Mouse (Mus musculus) olfactory bulb, adult 2 months (tissue): ENCODE data around the gene Mmp19. TPM values are rescaled to one million over a fixed set of nuclear protein-coding genes. Genes with fewer than 3 reads are reported as not detected.

Experiments
- H3K27ac ChIP-seq: fragments of 200-500 bp; 2 replicates; pipeline ENCODE4 v1.5.1; 2012; ENCODE audit warnings: low read depth, low read length; ENCODE audit not compliant: insufficient read depth
- H3K4me1 ChIP-seq: fragments of 200-500 bp; 2 replicates; pipeline ENCODE4 v1.6.1; 2012; ENCODE audit warnings: low read length; ENCODE audit not compliant: control insufficient read depth, insufficient read depth
- H3K4me3 ChIP-seq: fragments of 200-500 bp; 2 replicates; pipeline ENCODE4 v1.5.1; 2012; ENCODE audit warnings: mild to moderate bottlenecking, low read depth, low read length, moderate library complexity; ENCODE audit not compliant: insufficient read depth
- CTCF ChIP-seq: fragments of 200-500 bp; IDR thresholded peaks from 2 replicates; pipeline ENCODE4 v1.5.1; 2012; ENCODE audit warnings: low read depth, mild to moderate bottlenecking, low read length, moderate library complexity; ENCODE audit not compliant: insufficient read depth
- POLR2A ChIP-seq: fragments of 200-500 bp; IDR thresholded peaks from 2 replicates; pipeline ENCODE4 v1.6.1; 2012; ENCODE audit warnings: mild to moderate bottlenecking, low read depth, low read length, moderate library complexity; ENCODE audit not compliant: insufficient read depth
- WGBS: fragments of 180-500 bp; shearing (Covaris S2); methylation state at CpG from one replicate; pipeline ENCODE4 v1.1.7; 2018; 5-methylcytosine and 5-hydroxymethylcytosine counted together
- polyA plus RNA-seq: library from polyadenylated mRNA; stranded (reverse); fragments of >200 nt; gene quantifications from 2 replicates; pipeline ENCODE4 v1.2.4, GENCODE M21; 2012; ENCODE audit warnings: low replicate concordance; ENCODE audit not compliant: missing spikeins, insufficient read depth, insufficient read length

Gene Mmp19
- polyA plus RNA-seq, 1 experiment: not detected

GRCm38 (mm10) chr10:128793258-128793657, 2.5 kb downstream of the Mmp19 start:
- 94% methylated on average over 1 of the region's 1 CpGs for WGBS
- Histone ChIP-seq H3K4me1 (peaks cover 2% of the 10 kb centered on the region; the same call in 1 of the 2 replicates), H3K27ac (no peak overlapping the region), H3K4me3 (no peak overlapping the region)
- TF ChIP-seq POLR2A (no peak), CTCF (no peak)

DNA sequence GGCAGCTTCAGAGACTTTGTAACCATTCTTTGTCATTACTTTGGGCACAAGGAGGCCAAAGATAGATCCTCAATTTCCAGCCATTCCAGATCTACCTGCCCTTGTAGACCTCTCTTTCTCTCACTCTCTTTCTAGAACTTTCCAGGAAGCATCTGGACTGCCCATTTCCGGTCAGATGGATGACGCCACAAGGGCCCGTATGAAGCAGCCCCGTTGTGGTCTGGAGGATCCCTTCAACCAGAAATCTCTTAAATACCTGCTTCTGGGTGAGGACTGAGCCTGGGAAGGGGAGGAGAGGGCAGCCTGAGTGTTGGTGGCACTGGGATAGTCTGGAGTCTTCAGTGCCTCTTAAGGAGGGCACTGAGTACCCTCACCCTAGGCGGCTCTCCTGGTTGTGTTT, 3.7 kb downstream of the Mmp19 start:
- TF ChIP-seq POLR2A (no peak), CTCF (no peak)
- peaks cover 2% of the 10 kb centered on the region; the same call in 1 of the 2 replicates for H3K4me1 ChIP-seq
- no peak overlapping the region for H3K27ac ChIP-seq
- no peak overlapping the region for H3K4me3 ChIP-seq
- WGBS: 91% methylated on average over 5 of the region's 5 CpGs

DNA sequence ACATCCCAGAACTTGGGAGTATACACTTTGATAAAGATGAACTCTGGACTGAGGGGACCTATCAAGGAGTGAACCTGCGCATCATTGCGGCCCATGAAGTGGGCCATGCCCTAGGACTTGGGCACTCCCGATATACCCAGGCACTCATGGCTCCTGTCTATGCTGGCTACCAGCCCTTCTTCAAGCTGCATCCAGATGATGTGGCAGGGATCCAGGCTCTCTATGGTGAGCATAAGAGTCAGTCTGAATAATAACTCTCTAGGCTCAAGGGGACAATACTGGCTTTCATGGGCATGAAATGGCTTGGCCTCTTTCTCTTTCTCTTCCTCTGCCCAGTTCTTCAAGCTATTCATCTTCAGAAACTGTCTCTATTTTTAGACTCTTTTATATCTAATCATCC, 4.9 kb downstream of the Mmp19 start:
- no peak overlapping the region for H3K27ac ChIP-seq
- no peak for TF ChIP-seq CTCF
- TF ChIP-seq POLR2A: no peak
- H3K4me1 ChIP-seq: peaks cover 2% of the 10 kb centered on the region; the same call in 1 of the 2 replicates
- 83% methylated on average over 3 of the region's 3 CpGs for WGBS
- H3K4me3 ChIP-seq: no peak overlapping the region

- Histone ChIP-seq H3K27ac (no peak overlapping the region), H3K4me1 (peaks cover 17% of the 10 kb centered on the region), H3K4me3 (no peak overlapping the region)
- 94% methylated on average over 8 of the region's 8 CpGs for WGBS
- no peak for TF ChIP-seq POLR2A
- no peak for TF ChIP-seq CTCF
Observed at GRCm38 (mm10) chr10:128798676-128799075, 8.0 kb downstream of the Mmp19 start.

- WGBS: 83% methylated on average over 16 of the region's 16 CpGs
- TF ChIP-seq CTCF: no peak
- no peak for TF ChIP-seq POLR2A
Observed at GRCm38 (mm10) chr10:128801981-128802495, 11.3 kb downstream of the Mmp19 start.

DNA sequence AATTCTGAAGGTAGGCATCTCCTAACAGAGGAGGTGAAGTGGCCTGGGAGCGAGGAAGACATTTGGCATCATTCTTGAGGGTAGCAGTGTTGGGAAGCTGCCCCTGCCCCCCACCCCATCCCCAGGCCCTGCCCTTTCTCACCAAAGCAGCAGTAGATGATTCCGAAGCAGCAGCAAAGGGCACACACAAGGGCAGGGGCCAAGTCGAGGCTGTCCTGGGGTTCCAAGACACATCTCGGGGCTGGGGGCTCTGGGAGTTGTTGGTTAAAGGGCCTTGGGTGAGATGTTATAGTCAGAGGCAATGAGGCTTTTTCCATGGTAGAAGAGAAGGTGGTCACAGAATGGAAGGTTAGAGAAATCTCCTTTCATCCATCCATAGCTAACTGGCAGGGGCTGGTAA, 12.2 kb downstream of the Mmp19 start:
- peak overlapping the region; percentile 78 for H3K27ac ChIP-seq
- peaks cover 32% of the 10 kb centered on the region for H3K4me1 ChIP-seq
- no peak for TF ChIP-seq CTCF
- no peak for TF ChIP-seq POLR2A
- 31% methylated on average over 4 of the region's 4 CpGs for WGBS
- H3K4me3 ChIP-seq: peak overlapping the region; percentile 44

More at GRCm38 (mm10) chr10:128801981-128802495, 11.3 kb downstream of the Mmp19 start:
- Histone ChIP-seq H3K4me3 (peak overlapping the region; percentile 44), H3K27ac (no peak overlapping the region), H3K4me1 (peaks cover 28% of the 10 kb centered on the region)

GRCm38 (mm10) chr10:128803361-128803760, 12.7 kb downstream of the Mmp19 start:
- Histone ChIP-seq H3K4me3 (peak overlapping the region; percentile 58), H3K27ac (peak overlapping the region; percentile 95), H3K4me1 (peaks cover 35% of the 10 kb centered on the region)
- WGBS: 5% methylated on average over 6 of the region's 6 CpGs
- no peak for TF ChIP-seq CTCF

DNA sequence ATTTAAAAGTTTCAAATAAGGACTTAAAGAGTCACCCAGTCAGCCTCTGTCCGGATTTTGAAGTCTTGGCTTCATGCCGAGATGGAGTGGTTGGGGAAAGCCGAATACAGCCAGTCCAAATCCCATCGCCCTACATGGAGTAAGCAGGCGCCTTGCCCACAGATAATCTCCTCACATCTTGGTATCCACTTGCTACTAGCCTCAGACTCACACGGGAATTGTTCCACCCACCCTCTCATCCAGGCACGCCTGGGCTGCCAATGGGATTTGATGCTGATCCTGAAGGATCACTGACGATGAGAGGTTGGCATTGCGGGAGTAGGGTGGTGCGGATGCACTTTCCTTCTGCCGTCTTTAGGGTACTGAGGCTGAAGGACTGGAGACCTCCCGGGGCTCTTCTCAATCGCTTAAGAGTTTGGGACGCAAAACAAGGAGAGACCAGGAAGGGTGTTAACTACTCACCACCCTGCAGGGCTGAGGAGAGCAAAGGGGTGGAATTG, 13.1 kb downstream of the Mmp19 start, which contains the start of gene Dnajc14:
TSS of gene Dnajc14 (plus strand) at position 292 of the 500 bp plus-strand sequence.
- Histone ChIP-seq H3K4me1 (peaks cover 37% of the 10 kb centered on the region), H3K27ac (peak within 1 kb of the TSS; percentile 95)
- TF ChIP-seq POLR2A (no peak), CTCF (no peak)

DNA sequence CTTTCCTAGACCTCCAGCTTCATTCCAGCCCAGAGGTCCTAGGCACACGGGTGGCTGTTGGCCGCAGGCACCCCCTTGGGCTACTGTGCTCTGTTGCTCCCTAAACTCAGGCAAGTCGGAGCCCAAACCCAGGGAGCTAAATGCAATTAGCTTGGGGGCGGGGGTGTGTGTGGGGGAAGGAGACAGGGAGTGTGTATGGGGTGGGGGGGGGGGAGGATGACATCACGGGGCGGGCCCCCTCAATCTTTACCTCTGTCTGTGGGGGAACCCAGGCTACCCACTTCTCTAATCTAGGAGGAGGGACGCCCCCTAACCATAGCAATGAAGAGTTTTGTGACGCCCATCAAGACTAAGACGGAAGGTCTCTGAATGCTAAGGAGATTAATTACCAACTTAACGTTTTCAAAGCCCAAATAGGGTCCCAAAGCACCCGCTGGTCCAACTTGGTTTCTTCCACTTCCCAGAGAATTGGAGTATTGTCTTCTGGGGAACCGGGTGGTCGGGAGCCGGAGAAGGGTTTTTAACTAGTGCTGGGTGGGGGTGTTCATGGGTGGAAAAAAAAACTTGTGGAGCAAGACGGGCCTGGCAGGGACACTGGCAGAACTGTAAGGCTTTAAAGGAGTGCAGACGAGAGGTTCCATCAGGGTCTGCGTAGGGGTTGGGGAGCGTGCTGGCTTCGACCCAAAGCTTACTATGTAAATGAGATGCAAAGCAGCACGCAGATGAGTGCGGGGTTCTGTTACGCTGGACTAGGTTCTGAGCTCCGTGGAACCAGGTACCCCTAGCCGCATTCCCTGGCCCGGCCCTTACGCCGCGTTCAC, 13.8 kb downstream of the Mmp19 start, which contains the start of gene Tmem198b:
TSS of gene Tmem198b (minus strand) at position 100 of the 821 bp plus-strand sequence.
- H3K4me1 ChIP-seq: peaks cover 38% of the 10 kb centered on the region
- TF ChIP-seq POLR2A (no peak; the same call in none of the 2 replicates), CTCF (no peak)
- peak within 1 kb of the TSS; percentile 58 for H3K4me3 ChIP-seq
- H3K27ac ChIP-seq: peak within 1 kb of the TSS; percentile 95
- WGBS: under 1% methylated on average over 28 of the region's 28 CpGs

More for the DNA sequence above, 13.1 kb downstream of the Mmp19 start, which contains the start of gene Dnajc14:
- WGBS: under 1% methylated on average over 14 of the region's 14 CpGs
- peak within 1 kb of the TSS; percentile 58 for H3K4me3 ChIP-seq
